Mouse (Mus musculus): ENCODE data around the gene Pard3b.

DNA sequence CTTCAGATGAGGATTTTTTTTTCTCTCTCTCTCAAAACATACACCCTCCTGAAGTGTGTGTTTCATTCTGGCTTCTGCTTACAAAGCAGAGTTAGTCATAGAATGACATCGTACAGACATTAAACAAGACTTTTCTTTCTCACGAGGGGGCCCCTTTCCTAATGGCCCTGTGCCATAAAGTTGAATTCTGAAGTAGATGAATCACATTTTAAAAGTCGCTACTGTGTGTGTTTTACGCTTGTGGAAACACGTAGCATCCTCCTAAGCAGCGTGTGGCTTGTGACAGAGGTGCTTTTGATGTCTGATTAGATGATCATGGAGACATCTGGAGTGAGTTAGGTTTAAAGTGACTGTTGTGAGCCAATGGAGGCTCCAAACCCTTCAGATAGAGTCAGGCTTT lies 447.4 kb downstream of the Pard3b start:
- TF ChIP-seq GATA1 (IDR thresholded peaks at IDR 0.05; ENCODE audit: borderline replicate concordance, low read length) (no peak), FLI1 (IDR thresholded peaks at IDR 0.05; ENCODE audit: low read length) (no peak)

Measured in megakaryocyte, embryonic 14.5 days (primary cell).